Mouse (Mus musculus) gastrocnemius, adult 2 months (tissue): ENCODE data around the gene Gm38655. TPM values are rescaled to one million over a fixed set of nuclear protein-coding genes. Genes with fewer than 3 reads are reported as not detected.
"Not testable (repeated sequence)": the region's sequence is repeated elsewhere in the genome, so short reads cannot be mapped to it uniquely, and the experiment has no call there.

Experiments used
- DNase-seq: peaks from one replicate; pipeline ENCODE4 v3.0.0; 2022
- H3K27ac ChIP-seq: fragments of 200-600 bp; 2 replicates; pipeline ENCODE4 v1.8.1; 2022; ENCODE audit warnings: mild to moderate bottlenecking
- H3K4me3 ChIP-seq: fragments of 200-600 bp; 2 replicates; pipeline ENCODE4 v1.8.1; 2022; ENCODE audit warnings: mild to moderate bottlenecking, moderate library complexity
- CTCF ChIP-seq: fragments of 200-600 bp; IDR thresholded peaks from 2 replicates; pipeline ENCODE4 v1.8.1; 2022; ENCODE audit warnings: antibody characterized with exemption, mild to moderate bottlenecking, moderate library complexity
- intact Hi-C: fragments of 180-260 bp; cut with DNase I; formaldehyde crosslinking; loops from one replicate; pipeline ENCODE4 v1.15.1; 2025
- total RNA-seq, 2 experiments: library from RNA; stranded (reverse); gene quantifications; 2 replicates each; pipeline ENCODE4 v1.2.3; 2021

Gm38655 gene
- total RNA-seq, 2 experiments from 2014 or later, result not detected

DNA sequence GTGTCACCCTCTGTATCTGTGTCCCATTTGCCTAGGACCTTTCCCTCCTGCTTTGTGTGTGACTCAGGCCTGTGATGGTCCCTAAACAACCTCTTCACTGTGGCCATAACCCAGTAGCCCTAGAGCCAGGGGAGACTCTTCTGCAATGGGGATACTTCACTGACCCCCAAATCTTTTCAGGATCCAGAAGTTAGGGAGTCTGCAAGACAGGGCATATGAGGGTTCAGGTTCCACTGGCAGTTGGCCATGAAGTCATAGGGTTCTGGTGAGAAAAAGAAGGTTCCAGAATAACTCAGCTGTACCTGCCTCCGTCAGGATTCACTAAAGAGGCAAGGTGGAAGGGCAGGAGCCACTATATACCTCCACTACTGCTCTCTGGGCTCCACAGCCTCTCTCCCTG lies 13.1 kb downstream of the Gm38655 start, which contains the start of gene Ccdc154:
Gene Ccdc154 (plus strand): TSS at position 301 of the 400 bp plus-strand sequence.
- DNase-seq, result no peak
- H3K27ac ChIP-seq, result no peak within 1 kb of the TSS
- no peak within 1 kb of the TSS for H3K4me3 ChIP-seq
- intact Hi-C loops, result no loop called here
- TF ChIP-seq CTCF, result no peak

DNA sequence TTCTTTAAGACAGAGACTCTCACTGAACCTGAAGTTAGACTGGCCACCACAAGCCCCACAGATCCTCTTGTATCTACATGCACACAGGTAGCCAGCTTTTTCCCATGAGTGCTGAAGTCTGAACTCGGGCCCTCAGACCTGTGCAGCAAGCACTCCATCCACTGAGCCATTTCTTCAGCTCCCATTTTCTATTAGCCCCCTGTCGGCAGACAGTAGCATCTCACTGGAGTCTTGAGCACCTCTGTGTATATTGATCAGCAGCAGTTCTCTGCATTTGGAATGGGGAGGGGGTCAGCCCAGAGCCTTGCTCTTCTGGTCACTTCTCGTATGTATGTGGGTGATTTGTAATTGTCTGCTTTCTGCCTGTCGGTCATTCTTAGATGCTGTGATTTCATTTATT lies 35.3 kb downstream of the Gm38655 start:
- TF ChIP-seq CTCF, result peak; percentile 35; the same call in 1 of the 2 replicates

DNA sequence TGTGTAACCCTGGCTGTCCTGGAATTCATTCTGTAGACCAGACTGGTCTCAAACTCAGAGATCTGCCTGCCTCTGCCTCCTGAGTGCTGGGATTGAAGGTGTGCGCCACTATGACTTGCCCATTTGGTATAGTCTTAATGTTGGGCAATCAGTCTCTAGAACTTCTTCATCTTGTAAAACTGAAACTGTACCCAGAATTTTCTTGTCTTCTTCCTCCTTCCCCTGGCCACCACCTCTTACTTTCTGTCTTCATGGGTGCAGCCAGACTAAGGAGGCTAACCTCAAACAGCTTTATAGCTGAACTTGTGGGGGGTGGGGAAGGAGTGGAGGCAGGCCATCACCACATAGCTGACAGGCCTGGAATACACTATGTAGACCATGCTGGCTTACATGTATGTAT lies 36.5 kb downstream of the Gm38655 start:
- intact Hi-C loops, result no loop called here
- DNase-seq, result no peak
- no peak for TF ChIP-seq CTCF
- no peak overlapping the region for H3K4me3 ChIP-seq
- H3K27ac ChIP-seq, result no peak overlapping the region

More for the DNA sequence above, 35.3 kb downstream of the Gm38655 start:
- H3K27ac ChIP-seq, result no peak overlapping the region
- H3K4me3 ChIP-seq, result no peak overlapping the region
- DNase-seq, result no peak
- intact Hi-C loops, result no loop called here

DNA sequence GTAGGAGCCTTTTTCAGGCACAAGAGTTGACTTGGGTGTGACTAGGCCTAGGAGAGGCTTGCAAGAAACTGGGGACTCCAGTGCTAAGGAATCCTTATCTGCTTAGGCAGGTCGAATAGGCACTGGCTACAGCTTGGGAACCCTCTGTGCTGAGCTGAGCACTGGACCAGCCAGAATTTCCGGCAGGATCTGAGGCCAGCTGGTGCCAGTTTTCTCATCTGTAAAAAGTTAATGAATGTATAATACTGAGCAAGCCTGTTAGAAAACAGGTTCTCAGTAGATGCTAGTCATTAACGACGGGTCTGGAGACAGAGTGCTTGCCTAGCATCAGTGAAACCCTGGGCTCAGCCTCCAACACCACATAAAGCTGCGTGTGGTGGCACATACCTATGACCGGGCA lies 39.6 kb downstream of the Gm38655 start:
- intact Hi-C loops, result no loop called here
- TF ChIP-seq CTCF, result no peak

DNA sequence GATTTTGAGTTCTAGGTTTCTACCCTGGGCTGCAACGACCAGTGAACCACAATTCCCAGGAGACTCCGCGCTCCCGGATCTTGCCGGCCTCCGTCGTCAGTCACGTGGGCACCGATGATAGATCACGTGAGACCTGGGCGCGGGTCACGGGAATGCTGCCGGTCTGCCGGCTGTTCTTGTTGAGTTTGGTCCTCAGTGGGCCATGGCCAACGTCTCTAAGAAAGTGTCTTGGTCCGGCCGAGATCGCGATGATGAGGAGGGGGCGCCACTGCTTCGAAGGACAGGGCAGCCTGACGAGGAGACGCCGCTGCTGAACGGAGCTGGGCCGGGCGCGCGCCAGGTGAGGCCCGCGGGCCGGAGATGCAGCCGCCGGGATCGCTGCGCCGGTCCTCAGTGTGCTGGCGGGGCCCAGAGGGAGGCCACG lies 42.0 kb downstream of the Gm38655 start, which contains the start of gene Clcn7:
Gene Clcn7 (plus strand): TSS at position 117 of the 424 bp plus-strand sequence.
- TF ChIP-seq CTCF, result no peak

More for the DNA sequence above, 39.6 kb downstream of the Gm38655 start:
- DNase-seq, result no peak
- Histone ChIP-seq H3K4me3 (no peak overlapping the region), H3K27ac (no peak overlapping the region)

DNA sequence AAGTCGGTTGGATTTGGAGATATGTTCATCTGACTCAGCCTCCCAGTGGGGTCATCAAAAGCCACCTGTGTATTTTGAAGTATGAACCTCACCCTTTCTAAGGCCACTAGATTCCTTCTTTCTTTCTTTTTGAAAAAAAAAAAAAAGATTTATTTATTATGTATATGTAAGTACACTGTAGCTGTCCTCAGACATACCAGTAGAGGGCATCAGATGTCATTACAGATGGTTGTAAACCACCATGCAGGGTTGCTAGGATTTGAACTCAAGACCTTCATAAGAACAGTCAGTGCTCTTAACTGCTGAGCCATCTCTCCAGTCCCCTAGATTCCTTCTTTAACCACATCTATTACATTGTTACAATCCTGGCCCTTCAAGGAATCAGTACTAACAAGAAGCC lies 45.2 kb downstream of the Gm38655 start:
- TF ChIP-seq CTCF, result peak; percentile 26; the same call in 1 of the 2 replicates
- H3K4me3 ChIP-seq, result no peak overlapping the region
- intact Hi-C loops, result no loop called here
- no peak for DNase-seq
- no peak overlapping the region for H3K27ac ChIP-seq

More for the DNA sequence above, 42.0 kb downstream of the Gm38655 start, which contains the start of gene Clcn7:
- peak within 1 kb of the TSS; percentile 91 for H3K27ac ChIP-seq
- peak; percentile 96 for DNase-seq
- peak within 1 kb of the TSS; percentile 99 for H3K4me3 ChIP-seq
- intact Hi-C loops, result loop anchor here (2.0 kb wide), 1 partner anchor 52 kb away; the partner anchor contains the start of gene BC003965

DNA sequence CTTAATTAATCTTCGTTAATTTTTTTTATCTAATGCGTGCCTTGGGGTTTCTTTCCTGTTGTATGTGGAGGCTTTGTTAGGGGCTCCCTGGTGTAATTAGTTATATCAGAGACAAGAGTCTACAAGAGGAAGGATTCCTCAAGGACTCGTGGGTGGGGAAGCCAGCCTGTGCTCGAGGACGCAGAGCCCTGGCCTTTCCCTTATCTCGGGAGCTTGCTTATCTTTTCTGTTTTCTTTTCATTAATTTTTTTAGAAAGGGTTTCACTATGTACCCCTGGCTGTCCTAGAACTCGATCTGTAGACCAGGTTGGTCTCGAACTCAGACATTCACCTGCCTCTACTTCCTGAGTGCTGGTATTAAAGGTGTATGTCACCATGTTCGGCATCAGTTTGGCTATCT lies 47.6 kb downstream of the Gm38655 start:
- intact Hi-C loops, result no loop called here
- no peak for TF ChIP-seq CTCF
- DNase-seq, result no peak
- H3K27ac ChIP-seq, result no peak overlapping the region
- H3K4me3 ChIP-seq, result no peak overlapping the region

DNA sequence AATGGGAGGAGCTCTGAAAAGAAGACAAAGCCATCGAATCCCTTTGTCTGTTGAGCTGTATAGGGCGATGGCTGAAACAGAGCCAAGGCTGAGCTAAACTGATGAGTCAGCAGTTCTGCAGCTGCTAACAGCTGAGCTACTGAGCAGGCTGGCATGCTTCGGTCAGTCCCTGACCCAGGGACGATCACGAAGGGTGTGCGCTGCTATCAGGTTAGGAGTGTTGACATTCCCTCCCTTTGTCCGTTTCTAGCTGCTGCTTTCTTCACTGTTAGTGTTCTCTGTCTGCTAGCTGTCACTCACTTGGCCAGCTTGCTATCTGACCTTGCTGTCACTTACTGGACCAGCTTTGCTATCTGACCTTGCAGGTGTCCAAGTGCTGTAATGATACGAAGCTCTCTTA lies 48.2 kb downstream of the Gm38655 start:
- DNase-seq, result no peak
- TF ChIP-seq CTCF, result no peak
- Histone ChIP-seq H3K4me3 (no peak overlapping the region), H3K27ac (no peak overlapping the region)
- intact Hi-C loops, result no loop called here

DNA sequence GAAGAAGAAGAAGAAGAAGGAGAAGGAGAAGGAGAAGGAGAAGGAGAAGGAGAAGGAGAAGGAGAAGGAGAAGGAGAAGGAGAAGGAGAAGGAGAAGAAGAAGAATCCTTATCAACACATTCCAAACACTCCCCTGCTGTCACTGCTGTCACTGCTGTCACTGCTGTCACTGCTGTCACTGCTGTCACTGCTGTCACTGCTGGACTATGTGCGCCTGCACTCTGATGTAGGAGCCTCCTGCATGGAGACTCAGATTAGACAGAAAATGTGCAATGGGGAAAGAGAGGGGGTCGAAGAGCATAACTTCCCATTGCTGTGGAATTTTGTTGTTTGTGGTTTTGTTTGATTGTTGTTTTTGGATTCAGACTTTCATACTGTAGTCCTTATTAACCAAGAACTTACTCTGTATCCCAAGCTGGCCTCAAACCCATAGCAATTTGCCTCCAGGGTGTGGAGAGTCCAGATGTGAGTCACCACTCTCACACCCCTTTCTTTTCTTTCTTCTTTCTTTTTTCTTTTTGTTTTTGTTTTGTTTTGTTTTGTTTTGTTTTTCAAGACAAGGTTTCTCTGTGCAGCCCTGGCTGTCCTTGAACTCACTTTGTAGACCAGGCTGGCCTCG lies 49.7 kb downstream of the Gm38655 start:
- DNase-seq, H3K27ac ChIP-seq, H3K4me3 ChIP-seq, intact Hi-C loops: not testable (repeated sequence)

DNA sequence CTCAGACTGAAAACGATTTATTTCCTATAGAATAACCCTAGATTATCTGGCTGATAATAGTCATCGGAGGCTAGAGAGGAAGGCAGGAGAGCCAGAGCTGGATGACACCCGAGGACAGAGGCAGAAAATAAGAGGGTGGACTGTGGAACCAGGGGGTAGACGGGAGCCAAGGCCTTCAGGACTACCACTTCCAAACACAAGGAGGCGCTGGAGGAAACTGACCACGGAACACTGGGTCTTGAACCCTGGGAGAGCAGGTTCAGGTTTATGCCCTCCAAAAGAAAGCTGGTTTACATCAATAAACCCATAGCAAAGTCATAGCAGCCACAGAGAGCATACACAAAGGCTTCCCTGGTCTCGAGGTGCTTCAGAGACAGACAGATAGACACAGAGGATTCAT lies 51.3 kb downstream of the Gm38655 start:
- Histone ChIP-seq H3K4me3 (no peak overlapping the region), H3K27ac (no peak overlapping the region)
- intact Hi-C loops, result no loop called here
- DNase-seq, result no peak
- peak; percentile 44 for TF ChIP-seq CTCF

Other genes with a start within 250 kb of the Gm38655 start
- 10 to 100 TPM; 19.3 to 21.8 TPM for gene Mapk8ip3, start 238.5 kb downstream of the Gm38655 start, total RNA-seq
- 1 to 10 TPM; 5.3 to 6.8 TPM for gene Jpt2, start 214.8 kb downstream of the Gm38655 start, total RNA-seq
- 1 to 10 TPM; 6.3 to 7.1 TPM for gene Cramp1l, start 159.7 kb downstream of the Gm38655 start, total RNA-seq
- 1 to 10 TPM; 2.8 to 2.9 TPM for gene Ift140, start 159.4 kb downstream of the Gm38655 start, total RNA-seq
- gene Tmem204, start 91.9 kb downstream of the Gm38655 start, total RNA-seq, result 10 to 100 TPM in 1 of 2 experiments, 1 to 10 TPM in 1; 8.3 to 21.5 TPM
- gene Telo2, start 59.5 kb downstream of the Gm38655 start, total RNA-seq, result 10 to 100 TPM in 1 of 2 experiments, 1 to 10 TPM in 1; 4.5 to 11.4 TPM
- 1 to 10 TPM; 2.2 to 6.1 TPM for gene Ptx4, start 54.7 kb downstream of the Gm38655 start, total RNA-seq
- gene Clcn7, start 42.1 kb downstream of the Gm38655 start, total RNA-seq, result 10 to 100 TPM; 16.2 to 19.2 TPM
- gene Ccdc154, start 13.0 kb downstream of the Gm38655 start, total RNA-seq, result not detected
- 10 to 100 TPM; 11.4 to 18.3 TPM for gene BC003965, start 9.1 kb upstream of the Gm38655 start, total RNA-seq
- gene Unkl, start 12.9 kb upstream of the Gm38655 start, total RNA-seq, result 1 to 10 TPM; 5.5 to 5.7 TPM
- gene Gnptg, start 64.7 kb upstream of the Gm38655 start, total RNA-seq, result 10 to 100 TPM; 14.9 to 16.5 TPM
- 10 to 100 TPM; 16.3 to 17.5 TPM for gene Tsr3, start 64.7 kb upstream of the Gm38655 start, total RNA-seq
- gene Baiap3, start 80.9 kb upstream of the Gm38655 start, total RNA-seq, result under 1 TPM in 1 of 2 experiments, not detected in 1; 0.08 TPM
- 10 to 100 TPM; 59.4 to 68.5 TPM for gene Ube2i, start 99.2 kb upstream of the Gm38655 start, total RNA-seq
- gene Prss34, start 122.9 kb upstream of the Gm38655 start, total RNA-seq, result under 1 TPM; 0.20 to 0.70 TPM
- gene Prss28, start 133.2 kb upstream of the Gm38655 start, total RNA-seq, result not detected
- not detected for gene Prss29, start 143.2 kb upstream of the Gm38655 start, total RNA-seq
- gene Tpsab1, start 170.1 kb upstream of the Gm38655 start, total RNA-seq, result 1 to 10 TPM; 1.0 to 2.2 TPM
- 1 to 10 TPM; 1.9 to 4.7 TPM for gene Tpsb2, start 190.8 kb upstream of the Gm38655 start, total RNA-seq
- under 1 TPM in 1 of 2 experiments, not detected in 1; 0.48 TPM for gene Tpsg1, start 193.8 kb upstream of the Gm38655 start, total RNA-seq